Mouse (Mus musculus): Measurements from ENCODE around the gene Utp14b. TPM values are rescaled to one million over a fixed set of nuclear protein-coding genes. Genes with fewer than 3 reads are reported as not detected.

Gene Utp14b
- polyA plus RNA-seq, 1 experiment: 1.9 TPM

GRCm38 (mm10) chr1:78657021-78657629 is 713 bp upstream of the Utp14b start:
- peaks cover 13% of the 10 kb centered on the region; the same call in 1 of the 2 replicates for H3K4me1 ChIP-seq (replicated peaks; ENCODE audit: control insufficient read depth, insufficient read depth, low read length)
- WGBS: 30% methylated on average over 22 of the region's 22 CpGs
- H3K27ac ChIP-seq (ENCODE audit: control insufficient read depth, insufficient read depth, low read length): no peak overlapping the region
- DNase-seq: no peak
- peak overlapping the region; percentile 85 for H3K4me3 ChIP-seq (ENCODE audit: control insufficient read depth, insufficient read depth, low read length)
- TF ChIP-seq CTCF (IDR thresholded peaks at IDR 0.05; ENCODE audit: borderline replicate concordance, control insufficient read depth, extremely low read depth, insufficient read depth, low read length, poor library complexity) (no peak), POLR2A (IDR thresholded peaks at IDR 0.05; ENCODE audit: control insufficient read depth, extremely low read depth, insufficient read depth, low read length, poor library complexity) (no peak)
- H3K36me3 ChIP-seq (ENCODE audit: control insufficient read depth, insufficient read depth, low read length): no peaks in the 10 kb centered on the region
- no peaks in the 10 kb centered on the region for H3K27me3 ChIP-seq (ENCODE audit: control insufficient read depth, insufficient read depth, low read length)

DNA sequence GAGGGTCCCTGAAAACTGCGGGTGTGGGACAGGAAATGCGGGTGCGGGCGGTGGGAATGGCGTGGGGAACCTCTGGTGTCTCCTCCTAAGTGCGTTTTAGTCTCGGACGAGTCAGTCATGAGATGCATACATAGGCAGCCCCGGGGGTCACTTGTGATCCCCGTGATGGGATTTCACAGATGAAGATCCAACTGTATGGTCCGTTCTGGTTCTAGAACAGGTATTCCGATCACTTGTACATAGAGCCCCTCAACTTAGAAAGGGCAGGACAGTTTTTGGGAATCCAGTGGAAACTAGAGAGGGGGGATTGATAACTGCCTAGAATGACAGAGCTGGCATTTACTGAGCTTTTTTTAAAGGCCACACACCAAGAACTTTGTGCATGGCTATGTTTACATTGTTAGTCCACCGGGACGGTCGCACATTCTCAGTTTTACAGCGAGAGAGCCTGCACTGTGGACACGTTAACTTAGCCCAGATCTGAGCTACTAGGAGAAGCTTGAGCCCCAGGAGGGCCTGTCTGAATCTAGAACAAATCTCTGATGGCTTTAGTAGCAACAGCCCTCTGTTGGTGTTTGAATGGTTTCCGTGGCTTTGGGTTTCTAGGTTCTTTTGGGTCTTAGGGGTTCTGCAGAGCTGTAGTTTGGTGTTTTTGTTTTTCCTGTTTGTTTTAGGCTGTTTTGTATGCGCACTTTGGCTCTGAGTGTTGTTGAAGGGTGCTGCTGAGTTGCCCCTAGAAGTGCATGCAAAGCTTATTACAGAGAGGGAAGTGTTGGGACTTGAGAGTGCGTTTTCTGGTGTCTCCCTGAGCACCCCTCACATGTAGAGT is 817 bp downstream of the Utp14b start:
- H3K4me1 ChIP-seq (replicated peaks; ENCODE audit: control insufficient read depth, insufficient read depth, low read length): peaks cover 13% of the 10 kb centered on the region; the same call in 1 of the 2 replicates
- no peaks in the 10 kb centered on the region for H3K27me3 ChIP-seq (ENCODE audit: control insufficient read depth, insufficient read depth, low read length)
- no peak overlapping the region for H3K27ac ChIP-seq (ENCODE audit: control insufficient read depth, insufficient read depth, low read length)
- peak overlapping the region; percentile 85 for H3K4me3 ChIP-seq (ENCODE audit: control insufficient read depth, insufficient read depth, low read length)
- WGBS: 5% methylated on average over 20 of the region's 20 CpGs
- DNase-seq: no peak
- TF ChIP-seq CTCF (IDR thresholded peaks at IDR 0.05; ENCODE audit: borderline replicate concordance, control insufficient read depth, extremely low read depth, insufficient read depth, low read length, poor library complexity) (no peak), POLR2A (IDR thresholded peaks at IDR 0.05; ENCODE audit: control insufficient read depth, extremely low read depth, insufficient read depth, low read length, poor library complexity) (no peak)
- H3K36me3 ChIP-seq (ENCODE audit: control insufficient read depth, insufficient read depth, low read length): no peaks in the 10 kb centered on the region

DNA sequence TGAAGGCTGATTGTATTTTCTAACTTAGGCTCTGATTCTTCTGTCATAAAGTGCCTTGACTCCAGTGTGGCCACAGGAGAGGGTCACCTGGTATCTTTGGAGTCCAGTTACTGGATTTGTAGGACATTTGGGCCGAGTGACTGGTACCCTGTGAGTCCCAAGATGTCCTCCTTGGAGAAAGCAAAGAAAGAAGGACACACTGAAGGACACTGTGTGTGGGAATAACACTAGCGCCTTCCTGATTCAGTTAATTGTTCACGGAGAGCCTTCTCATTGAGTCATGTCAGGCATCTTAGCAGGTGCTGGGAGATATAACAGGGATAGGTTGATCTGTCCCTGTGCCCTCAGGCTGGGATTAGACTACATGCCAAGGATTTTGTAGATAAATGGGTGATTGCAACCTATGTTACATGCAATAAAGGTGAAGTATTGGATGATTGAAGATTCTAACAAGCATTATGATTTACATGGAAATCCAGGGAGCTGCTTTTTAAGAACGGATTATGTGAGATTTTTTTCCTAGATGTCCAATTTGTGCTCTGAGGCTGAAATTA is 1.5 kb downstream of the Utp14b start:
- no peak for TF ChIP-seq CTCF (IDR thresholded peaks at IDR 0.05; ENCODE audit: borderline replicate concordance, control insufficient read depth, extremely low read depth, insufficient read depth, low read length, poor library complexity)
- H3K36me3 ChIP-seq (ENCODE audit: control insufficient read depth, insufficient read depth, low read length): no peaks in the 10 kb centered on the region
- H3K27ac ChIP-seq (ENCODE audit: control insufficient read depth, insufficient read depth, low read length): no peak overlapping the region
- no peaks in the 10 kb centered on the region for H3K27me3 ChIP-seq (ENCODE audit: control insufficient read depth, insufficient read depth, low read length)
- DNase-seq: no peak
- 91% methylated on average over 4 of the region's 4 CpGs for WGBS
- H3K4me3 ChIP-seq (ENCODE audit: control insufficient read depth, insufficient read depth, low read length): no peak overlapping the region
- peaks cover 13% of the 10 kb centered on the region; the same call in 1 of the 2 replicates for H3K4me1 ChIP-seq (replicated peaks; ENCODE audit: control insufficient read depth, insufficient read depth, low read length)

GRCm38 (mm10) chr1:78664326-78664725 is 6.5 kb downstream of the Utp14b start:
- no peak for TF ChIP-seq CTCF (IDR thresholded peaks at IDR 0.05; ENCODE audit: borderline replicate concordance, control insufficient read depth, extremely low read depth, insufficient read depth, low read length, poor library complexity)
- H3K36me3 ChIP-seq (ENCODE audit: control insufficient read depth, insufficient read depth, low read length): peaks cover 20% of the 10 kb centered on the region
- WGBS: 98% methylated on average over 4 of the region's 4 CpGs
- DNase-seq: no peak
- H3K27me3 ChIP-seq (ENCODE audit: control insufficient read depth, insufficient read depth, low read length): no peaks in the 10 kb centered on the region
- no peak overlapping the region for H3K27ac ChIP-seq (ENCODE audit: control insufficient read depth, insufficient read depth, low read length)
- no peak overlapping the region for H3K4me3 ChIP-seq (ENCODE audit: control insufficient read depth, insufficient read depth, low read length)
- peaks cover 6% of the 10 kb centered on the region; the same call in 1 of the 2 replicates for H3K4me1 ChIP-seq (replicated peaks; ENCODE audit: control insufficient read depth, insufficient read depth, low read length)

- Histone ChIP-seq H3K4me1 (replicated peaks; ENCODE audit: control insufficient read depth, insufficient read depth, low read length) (peaks cover 3% of the 10 kb centered on the region; the same call in 1 of the 2 replicates), H3K27ac (ENCODE audit: control insufficient read depth, insufficient read depth, low read length) (no peak overlapping the region), H3K36me3 (ENCODE audit: control insufficient read depth, insufficient read depth, low read length) (peaks cover 20% of the 10 kb centered on the region), H3K27me3 (ENCODE audit: control insufficient read depth, insufficient read depth, low read length) (no peaks in the 10 kb centered on the region), H3K4me3 (ENCODE audit: control insufficient read depth, insufficient read depth, low read length) (no peak overlapping the region)
- WGBS: 78% methylated on average over 9 of the region's 9 CpGs
- TF ChIP-seq CTCF (IDR thresholded peaks at IDR 0.05; ENCODE audit: borderline replicate concordance, control insufficient read depth, extremely low read depth, insufficient read depth, low read length, poor library complexity): no peak
- no peak for TF ChIP-seq POLR2A (IDR thresholded peaks at IDR 0.05; ENCODE audit: control insufficient read depth, extremely low read depth, insufficient read depth, low read length, poor library complexity)
- no peak for DNase-seq
These were observed 8.2 kb downstream of the Utp14b start for GRCm38 (mm10) chr1:78665954-78666499.

DNA sequence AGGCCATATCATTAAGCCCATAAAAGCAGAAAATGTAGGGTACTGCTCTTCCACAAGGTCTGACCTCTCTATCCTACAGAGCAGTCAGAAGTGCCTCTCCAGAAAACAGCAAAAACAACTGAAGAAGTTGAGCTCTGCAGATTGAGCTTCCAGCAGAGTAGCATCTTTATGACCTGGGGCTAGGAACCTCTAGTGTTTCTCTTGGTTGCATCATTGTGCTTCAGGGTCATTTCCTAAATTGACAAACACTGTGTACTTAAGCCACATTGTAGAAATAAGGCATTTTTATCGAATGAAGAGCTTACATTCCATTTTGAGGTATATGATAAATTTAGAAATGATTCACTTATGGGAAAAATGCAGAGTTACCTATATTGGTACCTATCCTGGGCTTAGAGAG is 8.7 kb downstream of the Utp14b start:
- no peak for TF ChIP-seq CTCF (IDR thresholded peaks at IDR 0.05; ENCODE audit: borderline replicate concordance, control insufficient read depth, extremely low read depth, insufficient read depth, low read length, poor library complexity)
- TF ChIP-seq POLR2A (IDR thresholded peaks at IDR 0.05; ENCODE audit: control insufficient read depth, extremely low read depth, insufficient read depth, low read length, poor library complexity): no peak
- H3K36me3 ChIP-seq (ENCODE audit: control insufficient read depth, insufficient read depth, low read length): peaks cover 20% of the 10 kb centered on the region
- no peaks in the 10 kb centered on the region for H3K4me1 ChIP-seq (replicated peaks; ENCODE audit: control insufficient read depth, insufficient read depth, low read length)
- no peak overlapping the region for H3K4me3 ChIP-seq (ENCODE audit: control insufficient read depth, insufficient read depth, low read length)
- DNase-seq: no peak
- 93% methylated on average over 1 of the region's 1 CpGs for WGBS
- no peaks in the 10 kb centered on the region for H3K27me3 ChIP-seq (ENCODE audit: control insufficient read depth, insufficient read depth, low read length)
- no peak overlapping the region for H3K27ac ChIP-seq (ENCODE audit: control insufficient read depth, insufficient read depth, low read length)
